Mouse (Mus musculus) myocyte (in vitro differentiated cells): ENCODE measurements around the gene Mtx1.

Experiments used
- E2F4 ChIP-seq: IDR thresholded peaks from one replicate; pipeline ENCODE4 v1.6.1; 2011; ENCODE audit warnings: mild to moderate bottlenecking, control low read depth, moderate library complexity; ENCODE audit not compliant: insufficient read depth
- MAX ChIP-seq: IDR thresholded peaks from one replicate; pipeline ENCODE4 v1.6.1; 2011; ENCODE audit warnings: low read depth, mild to moderate bottlenecking, control low read depth
- POLR2A ChIP-seq: IDR thresholded peaks from one replicate; pipeline ENCODE4 v1.6.1; 2011; ENCODE audit warnings: low read depth, mild to moderate bottlenecking, control low read depth, moderate library complexity; ENCODE audit not compliant: insufficient read length

DNA sequence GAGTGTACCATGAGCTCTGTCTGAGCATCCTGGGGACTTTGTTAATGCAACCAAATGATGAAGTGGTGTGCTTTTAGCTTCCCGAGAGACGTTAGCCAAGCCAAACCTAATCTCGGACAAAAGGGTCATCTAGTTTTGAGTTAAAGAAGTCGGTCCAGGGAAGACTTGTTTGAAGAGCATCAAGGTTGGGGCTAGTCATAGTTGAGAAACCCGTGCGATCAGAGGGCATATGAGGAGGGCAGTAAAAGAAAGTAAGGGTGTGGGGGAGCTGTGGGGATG lies 48.8 kb downstream of the Mtx1 start:
- peak; percentile 8 for TF ChIP-seq POLR2A
- TF ChIP-seq MAX: no peak
- TF ChIP-seq E2F4: no peak
